Mouse (Mus musculus) lung, adult 2 months (tissue): ENCODE results near the gene Tbxas1.

ENCODE experiments used
- CTCF ChIP-seq: fragments of 200-500 bp; IDR thresholded peaks from 2 replicates; pipeline ENCODE4 v1.5.1; 2011; ENCODE audit warnings: mild to moderate bottlenecking, low read length, control low read depth; ENCODE audit not compliant: insufficient read depth
- POLR2A ChIP-seq: fragments of 200-500 bp; IDR thresholded peaks from 2 replicates; pipeline ENCODE4 v1.6.1; 2011; ENCODE audit warnings: low read depth, mild to moderate bottlenecking, control low read depth, low read length, borderline replicate concordance; ENCODE audit errors: extremely low read depth

DNA sequence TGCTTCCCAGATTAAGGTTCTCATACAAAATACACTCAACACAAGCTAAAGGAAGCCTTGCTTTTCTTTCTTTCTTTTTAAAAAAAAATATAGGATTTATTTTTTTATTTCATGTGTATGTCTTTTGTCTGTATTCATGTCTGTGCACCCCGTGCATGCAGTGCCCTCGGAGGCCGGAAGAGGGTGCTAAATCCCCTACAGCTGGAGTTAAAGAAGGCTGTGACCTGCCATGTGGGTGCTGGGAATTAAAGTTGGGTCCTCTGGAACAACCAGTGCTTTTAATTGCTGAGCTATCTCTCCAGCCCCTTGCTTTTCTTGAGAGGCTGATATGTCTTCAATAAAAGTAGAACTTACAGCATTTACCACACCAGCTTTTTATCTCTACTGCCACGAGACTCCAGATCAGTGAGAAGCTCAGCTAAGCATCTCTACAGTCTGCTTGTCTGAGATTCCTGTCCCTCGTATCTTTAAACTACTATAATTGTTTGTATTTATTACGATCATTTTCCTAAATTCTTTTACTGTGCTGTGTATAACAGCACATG is 24.4 kb upstream of the Tbxas1 start:
- no peak for TF ChIP-seq CTCF
- TF ChIP-seq POLR2A = no peak
